24 mouse cellular contexts compared by ENCODE assay signal in the genomic region with DNA sequence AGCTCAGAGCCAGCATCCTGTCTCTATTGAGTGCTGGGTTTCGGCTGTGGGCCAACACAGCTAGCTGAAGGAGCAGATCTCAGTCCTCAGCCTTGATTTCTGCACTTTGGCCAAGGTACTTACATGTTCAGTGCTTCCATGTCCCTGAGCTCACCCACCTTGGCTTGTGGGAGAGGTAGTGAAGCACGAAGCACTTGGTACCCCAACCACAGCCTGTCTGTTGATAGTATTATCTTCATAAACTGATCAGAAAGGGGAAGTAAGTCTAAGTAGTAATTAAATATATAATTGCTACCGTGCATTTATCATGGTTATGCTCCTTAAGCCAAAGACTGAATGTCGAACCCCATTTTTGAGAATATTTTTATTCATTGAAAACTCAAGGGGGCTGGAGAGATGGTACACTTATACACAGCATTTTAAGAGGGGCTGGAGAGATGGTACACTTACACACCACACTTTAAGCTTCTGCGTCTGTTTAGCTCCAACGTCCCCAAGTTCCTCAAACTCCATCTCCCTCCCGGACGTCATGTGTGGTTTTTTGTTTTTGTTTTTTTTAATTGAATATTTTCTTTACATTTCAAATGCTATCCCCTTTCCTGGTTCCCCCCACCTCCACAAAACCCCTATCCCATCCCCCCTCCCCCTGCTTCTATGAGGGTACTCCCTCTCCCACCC.
"Had no signal": no experiment of that assay in that cellular context is flagged by ENCODE, and none has a peak within 500 bp of the region (broad histone marks: within the 10 kb centered on the region; RNA-seq: fewer than 3 reads in every experiment).

No protein-coding gene starts in this region.

- H3K27me3 ChIP-seq: heart, embryonic 12.5 days; hindbrain, embryonic 13.5 days; intestine, embryonic 15.5 days; kidney, embryonic 15.5 days; limb, embryonic 13.5 days; limb, embryonic 15.5 days; liver, embryonic 12.5 days had no signal

- H3K36me3 ChIP-seq: heart, embryonic 10.5 days; heart, embryonic 12.5 days; hindbrain, embryonic 13.5 days; intestine, embryonic 15.5 days; kidney, embryonic 15.5 days; limb, embryonic 13.5 days; limb, embryonic 15.5 days; liver, embryonic 12.5 days had no signal

- H3K9me3 ChIP-seq: heart, embryonic 10.5 days; hindbrain, embryonic 13.5 days; intestine, embryonic 15.5 days; kidney, embryonic 15.5 days; limb, embryonic 13.5 days; limb, embryonic 15.5 days; liver, embryonic 12.5 days had no signal

- ATAC-seq: forebrain, postnatal 0 days; hindbrain, embryonic 16.5 days; inflammation-experienced regulatory T-cells, adult 6 months; intestine, embryonic 15.5 days; intestine, postnatal 0 days; liver, embryonic 12.5 days had no signal

- H3K9ac ChIP-seq: forebrain, postnatal 0 days; heart, embryonic 12.5 days; hindbrain, embryonic 13.5 days; intestine, embryonic 15.5 days; kidney, embryonic 15.5 days; limb, embryonic 13.5 days; limb, embryonic 15.5 days; liver, embryonic 12.5 days; liver, embryonic 14.5 days had no signal

- DNase-seq: forebrain, postnatal 0 days; gastrocnemius, postnatal 25 days; heart, adult 18-20 months; heart, postnatal 10 days; kidney, adult 18-20 months; kidney, adult 8-10 months; kidney, postnatal 14 days; kidney, postnatal 36 days; layer of hippocampus, adult 9-11 months; layer of hippocampus, postnatal 36 days; left cerebral cortex, postnatal 4 days had no signal

- H3K4me1 ChIP-seq: heart, embryonic 10.5 days; heart, embryonic 12.5 days; hindbrain, embryonic 13.5 days; intestine, embryonic 15.5 days; kidney, embryonic 15.5 days; limb, embryonic 13.5 days; limb, embryonic 15.5 days; liver, embryonic 12.5 days had no signal

- H3K4me2 ChIP-seq: heart, embryonic 12.5 days; hindbrain, embryonic 13.5 days; intestine, embryonic 15.5 days; kidney, embryonic 15.5 days; limb, embryonic 13.5 days; limb, embryonic 15.5 days; liver, embryonic 12.5 days had no signal

- H3K27ac ChIP-seq: heart, embryonic 10.5 days; hindbrain, embryonic 13.5 days; intestine, embryonic 15.5 days; kidney, embryonic 15.5 days; kidney, postnatal 0 days; limb, embryonic 13.5 days; limb, embryonic 15.5 days; liver, embryonic 12.5 days; liver, embryonic 14.5 days had no signal

- H3K4me3 ChIP-seq: heart, embryonic 10.5 days; heart, embryonic 12.5 days; hindbrain, embryonic 13.5 days; intestine, embryonic 15.5 days; kidney, embryonic 15.5 days; limb, embryonic 13.5 days; limb, embryonic 15.5 days; liver, embryonic 12.5 days had no signal
